Mouse (Mus musculus) myocyte (in vitro differentiated cells): ENCODE results near the gene Hpcal4. TPM values are rescaled to one million over a fixed set of nuclear protein-coding genes. Genes with fewer than 3 reads are reported as not detected.

Source experiments
- H3K27me3 ChIP-seq: one replicate; pipeline ENCODE4 v1.6.1; 2011; ENCODE audit not compliant: control insufficient read depth, insufficient read depth, insufficient read length
- H3K36me3 ChIP-seq: one replicate; pipeline ENCODE4 v1.6.1; 2011; ENCODE audit not compliant: control insufficient read depth, insufficient read depth
- H3K4me2 ChIP-seq: one replicate; pipeline ENCODE4 v1.6.1; 2011; ENCODE audit warnings: low read depth, control low read depth
- H3K4me3 ChIP-seq: one replicate; pipeline ENCODE4 v1.5.1; 2011; ENCODE audit warnings: mild to moderate bottlenecking, control low read depth, moderate library complexity
- H3K79me2 ChIP-seq: one replicate; pipeline ENCODE4 v1.6.1; 2011; ENCODE audit not compliant: control insufficient read depth, insufficient read depth
- H3ac ChIP-seq: one replicate; pipeline ENCODE4 v1.6.1; 2011; ENCODE audit not compliant: control insufficient read depth, insufficient read length
- CEBPB ChIP-seq: IDR thresholded peaks from 2 replicates; pipeline ENCODE4 v1.6.1; 2011; ENCODE audit warnings: mild to moderate bottlenecking, moderate library complexity; ENCODE audit not compliant: poor library complexity, insufficient read depth, severe bottlenecking
- E2F4 ChIP-seq: IDR thresholded peaks from one replicate; pipeline ENCODE4 v1.6.1; 2011; ENCODE audit warnings: mild to moderate bottlenecking, control low read depth, moderate library complexity; ENCODE audit not compliant: insufficient read depth
- MAX ChIP-seq: IDR thresholded peaks from one replicate; pipeline ENCODE4 v1.6.1; 2011; ENCODE audit warnings: low read depth, mild to moderate bottlenecking, control low read depth
- MYOD1 ChIP-seq, 3 experiments: IDR thresholded peaks; one replicate each; pipeline ENCODE4 v1.6.1; 2011; ENCODE audit warnings: control low read depth in 2 of 3, low read depth in 2 of 3, mild to moderate bottlenecking in 2 of 3, moderate library complexity in 1 of 3; ENCODE audit not compliant: insufficient read length in 2 of 3, control insufficient read depth in 1 of 3
- MYOG ChIP-seq, 3 experiments: IDR thresholded peaks; one replicate each; pipeline ENCODE4 v1.6.1; 2011; ENCODE audit warnings: control low read depth in 2 of 3, low read depth in 2 of 3, mild to moderate bottlenecking in 2 of 3; ENCODE audit not compliant: insufficient read length in 2 of 3, control insufficient read depth in 1 of 3, insufficient read depth in 1 of 3
- POLR2A ChIP-seq: IDR thresholded peaks from one replicate; pipeline ENCODE4 v1.6.1; 2011; ENCODE audit warnings: low read depth, mild to moderate bottlenecking, control low read depth, moderate library complexity; ENCODE audit not compliant: insufficient read length
- POLR2AphosphoS2 ChIP-seq: IDR thresholded peaks from one replicate; pipeline ENCODE4 v1.6.1; 2011; ENCODE audit warnings: low read depth, control low read depth; ENCODE audit not compliant: insufficient read length
- REST ChIP-seq: IDR thresholded peaks from one replicate; pipeline ENCODE4 v1.6.1; 2011; ENCODE audit warnings: mild to moderate bottlenecking, control low read depth, moderate library complexity; ENCODE audit not compliant: insufficient read depth, insufficient read length
- SRF ChIP-seq: IDR thresholded peaks from one replicate; pipeline ENCODE4 v1.6.1; 2011; ENCODE audit warnings: low read depth; ENCODE audit not compliant: control insufficient read depth, insufficient read length
- TCF12 ChIP-seq: IDR thresholded peaks from one replicate; pipeline ENCODE4 v1.6.1; 2011; ENCODE audit warnings: mild to moderate bottlenecking, control low read depth; ENCODE audit not compliant: poor library complexity, insufficient read depth, severe bottlenecking
- TCF3 ChIP-seq: IDR thresholded peaks from one replicate; pipeline ENCODE4 v1.6.1; 2011; ENCODE audit warnings: low read depth, control low read depth; ENCODE audit not compliant: insufficient read length
- USF1 ChIP-seq: IDR thresholded peaks from one replicate; pipeline ENCODE4 v1.6.1; 2011; ENCODE audit warnings: low read depth, mild to moderate bottlenecking, control low read depth, moderate library complexity
- polyA plus RNA-seq: library from polyadenylated mRNA; unstranded; fragments of >200 nt; fragmentation: generic; extraction: Trizol; gene quantifications from one replicate; pipeline ENCODE4 v1.2.1, GENCODE M21; 2012; ENCODE audit warnings: missing spikeins

Hpcal4 gene
- polyA plus RNA-seq, 1 experiment, result not detected

GRCm38 (mm10) chr4:123192336-123192735 is 9.3 kb downstream of the Hpcal4 start:
- peaks cover 82% of the 10 kb centered on the region for H3K27me3 ChIP-seq
- no peak overlapping the region for H3K4me3 ChIP-seq
- no peak overlapping the region for H3ac ChIP-seq
- H3K4me2 ChIP-seq, result no peak overlapping the region
- H3K36me3 ChIP-seq, result no peaks in the 10 kb centered on the region
- no peaks in the 10 kb centered on the region for H3K79me2 ChIP-seq
- TF ChIP-seq MYOD1 (IDR thresholded peaks at IDR 0.05; ENCODE audit: control insufficient read depth in 1 of 3, insufficient read length in 2 of 3, low read depth in 2 of 3) (no peak), MAX (no peak), USF1 (no peak), MYOG (IDR thresholded peaks at IDR 0.05; ENCODE audit: control insufficient read depth in 1 of 3, insufficient read depth in 1 of 3, insufficient read length in 2 of 3, low read depth in 2 of 3) (no peak), TCF12 (no peak), REST (no peak), SRF (no peak), CEBPB (no peak), POLR2AphosphoS2 (no peak), TCF3 (no peak), E2F4 (no peak), POLR2A (no peak)

- peaks cover 84% of the 10 kb centered on the region for H3K27me3 ChIP-seq
- H3K4me2 ChIP-seq, result no peak overlapping the region
- no peaks in the 10 kb centered on the region for H3K79me2 ChIP-seq
- no peaks in the 10 kb centered on the region for H3K36me3 ChIP-seq
- H3K4me3 ChIP-seq, result no peak overlapping the region
- H3ac ChIP-seq, result no peak overlapping the region
- TF ChIP-seq MAX (no peak), USF1 (no peak), MYOD1 (IDR thresholded peaks at IDR 0.05; ENCODE audit: control insufficient read depth in 1 of 3, insufficient read length in 2 of 3, low read depth in 2 of 3) (no peak), CEBPB (no peak), POLR2AphosphoS2 (no peak), REST (no peak), E2F4 (no peak), SRF (no peak), TCF3 (no peak)
Measured at GRCm38 (mm10) chr4:123193791-123194190, 10.8 kb downstream of the Hpcal4 start.

GRCm38 (mm10) chr4:123196695-123197094 is 13.7 kb downstream of the Hpcal4 start:
- Histone ChIP-seq H3K4me3 (no peak overlapping the region), H3K4me2 (no peak overlapping the region), H3K36me3 (no peaks in the 10 kb centered on the region), H3K27me3 (peaks cover 76% of the 10 kb centered on the region), H3K79me2 (no peaks in the 10 kb centered on the region), H3ac (no peak overlapping the region)
- TF ChIP-seq MAX (no peak), SRF (no peak), POLR2A (no peak), POLR2AphosphoS2 (no peak)

GRCm38 (mm10) chr4:123200771-123201185 is 17.8 kb downstream of the Hpcal4 start:
- no peaks in the 10 kb centered on the region for H3K36me3 ChIP-seq
- H3K27me3 ChIP-seq, result peaks cover 68% of the 10 kb centered on the region
- no peak overlapping the region for H3K4me2 ChIP-seq
- H3K4me3 ChIP-seq, result no peak overlapping the region
- no peak overlapping the region for H3ac ChIP-seq
- TF ChIP-seq POLR2A, result no peak
- TF ChIP-seq SRF, result no peak
- TF ChIP-seq REST, result no peak
- H3K79me2 ChIP-seq, result no peaks in the 10 kb centered on the region

- no peaks in the 10 kb centered on the region for H3K36me3 ChIP-seq
- H3K79me2 ChIP-seq, result no peaks in the 10 kb centered on the region
- no peak within 1 kb of the TSS for H3ac ChIP-seq
- H3K27me3 ChIP-seq, result peaks cover 68% of the 10 kb centered on the region
- no peak within 1 kb of the TSS for H3K4me3 ChIP-seq
- no peak within 1 kb of the TSS for H3K4me2 ChIP-seq
- TF ChIP-seq TCF12 (no peak), POLR2AphosphoS2 (no peak), POLR2A (no peak), MYOD1 (IDR thresholded peaks at IDR 0.05; ENCODE audit: control insufficient read depth in 1 of 3, insufficient read length in 2 of 3, low read depth in 2 of 3) (no peak), TCF3 (no peak), USF1 (no peak), CEBPB (no peak), REST (no peak), MYOG (IDR thresholded peaks at IDR 0.05; ENCODE audit: control insufficient read depth in 1 of 3, insufficient read depth in 1 of 3, insufficient read length in 2 of 3, low read depth in 2 of 3) (no peak), SRF (no peak), MAX (no peak), E2F4 (no peak)
Measured at GRCm38 (mm10) chr4:123201186-123202093, 18.4 kb downstream of the Hpcal4 start, which contains the start of gene Nt5c1a. Gene Nt5c1a (plus strand): TSS chr4:123201504.
